Mouse (Mus musculus): ENCODE measurements around the gene Nkx2-4. TPM values are rescaled to one million over a fixed set of nuclear protein-coding genes. Genes with fewer than 3 reads are reported as not detected.

The Nkx2-4 gene
- not detected in 2 replicates for total RNA-seq (2017)

- no peak for ATAC-seq (replicated peaks in 1 of 2; ENCODE audit: insufficient read depth in 1 of 2, low FRiP score in 2 of 2, low TSS enrichment in 1 of 2, low read depth in 1 of 2, poor library complexity in 2 of 2, severe bottlenecking in 2 of 2)
These were observed at the start of gene Nkx2-4 for GRCm38 (mm10) chr2:147085072-147085870. Gene Nkx2-4 (minus strand): TSS chr2:147085445.

DNA sequence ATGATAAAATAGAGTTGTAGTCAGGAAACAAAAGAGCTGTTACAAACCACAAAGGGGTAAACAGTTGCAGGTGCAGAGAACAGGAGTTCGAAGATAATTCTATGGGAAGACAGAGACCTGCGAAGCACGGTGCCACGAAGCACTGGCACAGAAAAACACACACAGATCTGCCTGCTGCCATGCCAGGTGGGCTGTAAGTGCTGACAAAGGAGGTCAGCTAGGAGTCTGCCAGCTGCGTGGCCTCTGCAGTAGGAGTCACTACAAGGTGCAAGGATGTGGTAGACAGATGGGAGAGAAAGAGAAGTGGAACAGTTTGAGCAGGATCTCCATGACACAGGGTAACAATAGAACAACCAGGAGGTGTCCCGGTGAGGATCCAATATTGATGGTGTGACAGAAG lies 42.1 kb upstream of the Nkx2-4 start:
- ATAC-seq (replicated peaks in 1 of 2; ENCODE audit: insufficient read depth in 1 of 2, low FRiP score in 2 of 2, low TSS enrichment in 1 of 2, low read depth in 1 of 2, poor library complexity in 2 of 2, severe bottlenecking in 2 of 2), result no peak

GRCm38 (mm10) chr2:147119736-147120135 lies 34.5 kb upstream of the Nkx2-4 start:
- peak; percentile 36 to 49; a peak in 1 of 4 replicates for ATAC-seq (replicated peaks in 1 of 2; ENCODE audit: insufficient read depth in 1 of 2, low FRiP score in 2 of 2, low TSS enrichment in 1 of 2, low read depth in 1 of 2, poor library complexity in 2 of 2, severe bottlenecking in 2 of 2)

DNA sequence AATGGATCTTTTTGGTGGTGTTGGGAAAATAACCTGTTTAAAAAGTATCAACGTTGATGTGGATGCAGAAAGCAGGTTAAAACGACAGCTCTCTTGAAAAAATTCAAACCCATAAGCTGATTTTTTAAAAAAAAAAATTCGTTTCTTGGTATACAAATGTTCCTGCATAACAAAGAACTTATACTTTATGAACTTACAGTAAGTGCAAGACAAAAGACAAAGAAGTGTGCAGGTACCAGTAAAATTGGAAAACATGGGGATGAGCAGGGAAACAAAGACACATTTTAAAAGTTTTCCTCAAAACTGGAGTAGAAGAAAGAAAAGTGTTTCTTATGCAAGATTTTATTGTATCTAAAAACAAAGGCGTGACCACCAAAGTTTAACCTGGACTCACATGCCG lies 1.2 kb upstream of the Nkx2-4 start:
- no peak for ATAC-seq (replicated peaks in 1 of 2; ENCODE audit: insufficient read depth in 1 of 2, low FRiP score in 2 of 2, low TSS enrichment in 1 of 2, low read depth in 1 of 2, poor library complexity in 2 of 2, severe bottlenecking in 2 of 2)

DNA sequence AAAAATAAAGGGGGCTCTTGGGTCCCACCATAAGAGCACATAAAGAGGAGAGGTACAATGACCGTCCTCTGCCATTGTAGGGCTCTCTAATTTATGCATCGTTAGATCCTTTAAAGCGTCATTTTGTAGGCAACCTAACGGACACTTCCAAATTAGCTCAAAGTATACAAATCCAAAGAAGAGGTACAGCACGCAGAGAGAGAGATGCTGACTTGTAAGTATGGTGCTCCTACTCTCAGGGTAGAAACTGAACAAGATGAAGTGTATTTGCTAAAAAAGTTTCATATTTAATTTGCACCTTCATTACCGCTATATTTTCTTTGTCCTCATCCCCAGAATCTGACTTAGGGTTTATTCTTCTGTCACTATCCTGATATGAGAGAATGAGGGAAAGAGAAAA lies 692 bp upstream of the Nkx2-4 start:
- no peak for ATAC-seq (replicated peaks in 1 of 2; ENCODE audit: insufficient read depth in 1 of 2, low FRiP score in 2 of 2, low TSS enrichment in 1 of 2, low read depth in 1 of 2, poor library complexity in 2 of 2, severe bottlenecking in 2 of 2)

- no peak for ATAC-seq (replicated peaks in 1 of 2; ENCODE audit: insufficient read depth in 1 of 2, low FRiP score in 2 of 2, low TSS enrichment in 1 of 2, low read depth in 1 of 2, poor library complexity in 2 of 2, severe bottlenecking in 2 of 2)
These were observed 726 bp downstream of the Nkx2-4 start for GRCm38 (mm10) chr2:147084366-147085071.

DNA sequence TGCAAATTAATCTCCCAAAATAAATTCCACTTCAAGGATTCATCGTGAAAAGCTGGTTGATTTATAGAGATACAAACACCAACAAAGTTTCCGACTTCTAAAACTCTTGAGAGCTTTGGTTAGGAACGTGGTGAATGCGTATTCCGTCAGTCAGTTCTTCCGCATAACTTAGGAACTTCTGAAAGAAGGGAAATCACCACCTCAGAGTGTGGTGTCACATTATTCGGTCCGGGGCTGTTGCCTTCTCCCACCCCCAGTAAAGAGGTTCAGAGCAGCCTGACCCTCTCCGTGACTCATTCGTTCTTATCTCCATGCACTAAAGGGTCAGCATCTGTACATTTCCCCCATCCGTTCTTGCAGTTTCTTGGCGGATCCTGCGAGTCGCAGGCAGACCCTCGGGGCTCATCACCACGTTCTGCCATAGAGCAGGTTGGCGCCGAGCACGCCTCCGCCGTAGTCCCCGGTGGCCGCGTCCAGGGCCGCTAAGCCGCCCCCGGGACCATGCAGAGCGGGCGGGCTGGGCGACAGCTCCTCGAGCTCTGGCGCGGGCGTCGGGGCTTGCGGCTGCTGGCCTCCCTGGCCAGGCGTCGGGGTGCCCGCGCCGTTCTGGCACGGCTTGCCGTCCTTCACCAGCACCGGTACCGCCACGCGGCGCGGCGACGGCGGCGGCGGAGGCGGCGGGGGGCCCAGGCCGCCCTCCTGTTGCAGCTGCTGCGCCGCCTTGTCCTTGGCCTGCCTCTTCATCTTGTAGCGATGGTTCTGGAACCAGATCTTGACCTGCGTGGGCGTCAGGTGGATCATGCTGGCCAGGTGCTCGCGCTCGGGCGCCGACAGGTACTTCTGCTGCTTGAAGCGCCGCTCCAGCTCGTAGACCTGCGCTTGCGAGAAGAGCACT lies 1.5 kb downstream of the Nkx2-4 start:
- ATAC-seq (replicated peaks in 1 of 2; ENCODE audit: insufficient read depth in 1 of 2, low FRiP score in 2 of 2, low TSS enrichment in 1 of 2, low read depth in 1 of 2, poor library complexity in 2 of 2, severe bottlenecking in 2 of 2), result peak in 1 of 2 experiments; percentile 31; a peak in 1 of 4 replicates

DNA sequence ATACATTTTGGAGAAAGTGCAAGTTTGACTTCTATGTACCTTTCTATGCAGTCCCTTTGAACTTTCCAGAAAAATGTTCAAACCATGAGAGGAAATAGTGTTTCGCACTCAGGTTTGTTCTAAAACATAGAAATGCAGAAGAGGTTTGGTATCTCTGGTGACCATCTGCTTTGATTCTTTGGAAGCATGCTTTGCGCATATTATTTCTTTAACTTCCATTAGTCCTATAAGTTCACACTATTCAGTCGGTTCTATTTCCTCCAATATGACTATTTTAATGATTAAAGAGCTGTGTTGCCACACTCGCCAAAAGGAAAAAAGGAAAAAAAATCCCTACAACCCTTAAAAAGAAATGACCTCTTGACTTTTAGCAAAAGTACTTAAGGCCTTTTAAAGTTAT lies 2.9 kb downstream of the Nkx2-4 start:
- ATAC-seq (replicated peaks in 1 of 2; ENCODE audit: insufficient read depth in 1 of 2, low FRiP score in 2 of 2, low TSS enrichment in 1 of 2, low read depth in 1 of 2, poor library complexity in 2 of 2, severe bottlenecking in 2 of 2), result no peak

GRCm38 (mm10) chr2:147074399-147074798 lies 10.8 kb downstream of the Nkx2-4 start:
- no peak for ATAC-seq (replicated peaks in 1 of 2; ENCODE audit: insufficient read depth in 1 of 2, low FRiP score in 2 of 2, low TSS enrichment in 1 of 2, low read depth in 1 of 2, poor library complexity in 2 of 2, severe bottlenecking in 2 of 2)

DNA sequence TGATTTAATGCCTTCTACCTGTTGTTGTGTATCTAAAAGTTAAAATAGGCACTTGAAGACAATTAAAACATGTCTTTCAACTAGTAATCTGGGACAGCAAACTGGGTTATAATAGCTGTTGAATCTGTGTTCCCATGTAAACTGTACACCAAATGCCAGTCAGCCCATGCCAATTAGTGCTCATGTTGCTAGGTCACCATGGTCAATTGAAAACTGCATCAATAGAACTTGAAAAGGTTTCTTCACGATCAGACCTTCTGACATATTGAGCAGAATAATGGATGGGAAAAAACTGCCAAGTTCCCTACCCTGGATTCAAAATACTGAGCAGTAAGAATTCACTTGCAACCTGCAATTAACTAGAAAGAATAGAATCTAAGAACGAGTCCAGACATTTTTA lies 11.3 kb downstream of the Nkx2-4 start:
- ATAC-seq (replicated peaks in 1 of 2; ENCODE audit: insufficient read depth in 1 of 2, low FRiP score in 2 of 2, low TSS enrichment in 1 of 2, low read depth in 1 of 2, poor library complexity in 2 of 2, severe bottlenecking in 2 of 2), result no peak

- ATAC-seq (replicated peaks in 1 of 2; ENCODE audit: insufficient read depth in 1 of 2, low FRiP score in 2 of 2, low TSS enrichment in 1 of 2, low read depth in 1 of 2, poor library complexity in 2 of 2, severe bottlenecking in 2 of 2), result no peak
These were observed 14.9 kb downstream of the Nkx2-4 start for GRCm38 (mm10) chr2:147070305-147070704.

- ATAC-seq (replicated peaks in 1 of 2; ENCODE audit: insufficient read depth in 1 of 2, low FRiP score in 2 of 2, low TSS enrichment in 1 of 2, low read depth in 1 of 2, poor library complexity in 2 of 2, severe bottlenecking in 2 of 2), result no peak
These were observed 16.2 kb downstream of the Nkx2-4 start for GRCm38 (mm10) chr2:147069077-147069476.

DNA sequence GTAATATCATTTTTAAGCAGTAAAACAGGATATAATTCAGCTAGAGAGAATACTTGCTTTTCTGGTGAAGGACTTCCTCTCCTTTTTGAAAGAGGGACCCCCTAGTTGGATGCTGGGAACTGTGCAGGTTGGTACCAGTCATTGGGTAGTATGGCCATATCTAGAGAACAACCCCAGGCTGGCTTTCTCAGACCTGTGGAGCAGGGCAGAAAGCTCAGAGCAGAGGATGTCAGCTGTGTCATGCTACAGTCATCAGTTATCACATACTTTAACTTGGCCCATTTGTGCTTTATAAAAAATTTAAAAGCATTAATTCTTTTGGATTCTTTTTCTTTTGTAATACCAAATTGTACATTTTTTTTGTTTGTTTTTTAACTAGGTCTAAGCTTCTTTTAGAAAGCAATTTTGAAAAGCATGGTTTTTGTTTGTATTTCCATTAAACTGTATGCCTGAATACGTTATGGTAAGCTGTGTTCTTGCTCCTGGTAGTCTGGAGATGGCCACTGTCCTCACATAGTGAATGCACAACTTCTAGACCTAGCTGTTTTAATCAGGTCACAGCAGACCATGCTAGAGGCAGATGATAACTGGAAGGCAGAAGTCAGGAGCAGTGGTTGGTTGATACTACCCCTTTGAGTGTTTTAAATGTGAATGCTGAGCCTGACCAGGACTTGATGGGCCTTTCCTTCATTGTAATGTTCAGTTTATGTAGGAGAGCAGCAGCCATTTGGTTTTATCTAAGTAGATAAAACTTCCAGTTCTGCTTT lies 17.6 kb downstream of the Nkx2-4 start:
- ATAC-seq (replicated peaks in 1 of 2; ENCODE audit: insufficient read depth in 1 of 2, low FRiP score in 2 of 2, low TSS enrichment in 1 of 2, low read depth in 1 of 2, poor library complexity in 2 of 2, severe bottlenecking in 2 of 2), result no peak

- ATAC-seq (replicated peaks in 1 of 2; ENCODE audit: insufficient read depth in 1 of 2, low FRiP score in 2 of 2, low TSS enrichment in 1 of 2, low read depth in 1 of 2, poor library complexity in 2 of 2, severe bottlenecking in 2 of 2), result no peak
These were observed 31.9 kb downstream of the Nkx2-4 start for GRCm38 (mm10) chr2:147053229-147053892.

DNA sequence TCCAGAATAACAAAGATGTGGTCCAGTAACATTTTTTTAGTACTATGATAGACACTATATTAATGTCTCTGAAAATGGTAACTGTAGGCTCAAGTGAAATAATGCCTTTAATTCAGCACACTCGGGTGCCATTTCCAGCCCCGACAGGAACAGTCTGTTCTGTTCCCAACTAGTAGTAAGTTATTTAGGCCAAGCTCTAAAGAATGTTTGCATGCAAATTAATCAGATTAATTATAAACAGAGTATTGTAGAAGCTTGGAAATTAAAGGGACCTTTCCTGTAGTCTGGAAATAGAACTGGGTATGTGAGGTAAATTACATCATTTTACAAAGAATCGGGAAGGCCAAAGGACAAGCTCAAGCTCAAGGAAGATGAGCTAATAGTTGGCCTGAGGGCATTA lies 38.2 kb downstream of the Nkx2-4 start:
- ATAC-seq (replicated peaks in 1 of 2; ENCODE audit: insufficient read depth in 1 of 2, low FRiP score in 2 of 2, low TSS enrichment in 1 of 2, low read depth in 1 of 2, poor library complexity in 2 of 2, severe bottlenecking in 2 of 2), result no peak

DNA sequence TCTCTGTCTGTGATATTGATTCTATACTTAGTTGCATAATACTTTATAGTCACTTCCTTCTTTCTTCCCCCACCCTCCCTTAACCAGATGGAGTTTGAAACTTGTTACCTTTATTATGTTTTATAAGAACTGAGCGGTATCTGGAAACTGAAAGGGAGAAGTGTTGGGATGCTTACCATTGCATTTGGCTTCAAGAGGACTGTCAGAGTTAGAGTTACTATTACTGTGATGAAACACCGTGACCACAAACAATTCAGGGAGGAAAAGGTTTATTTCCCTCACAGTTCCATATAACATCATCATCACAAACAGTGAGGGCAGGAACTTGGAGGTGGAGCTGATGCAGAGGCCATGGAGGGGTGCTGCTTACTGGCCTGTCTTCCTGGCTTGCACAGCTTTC lies 49.4 kb downstream of the Nkx2-4 start:
- no peak; a peak in 1 of 4 replicates for ATAC-seq (replicated peaks in 1 of 2; ENCODE audit: insufficient read depth in 1 of 2, low FRiP score in 2 of 2, low TSS enrichment in 1 of 2, low read depth in 1 of 2, poor library complexity in 2 of 2, severe bottlenecking in 2 of 2)

Measured in hematopoietic stem cell, adult 5-6 weeks (primary cell).